Mouse (Mus musculus): Measurements from ENCODE around the gene Wdr20. TPM values are rescaled to one million over a fixed set of nuclear protein-coding genes. Genes with fewer than 3 reads are reported as not detected.

Wdr20 gene
- polyA plus RNA-seq, 2 experiments = 20.4 to 27.9 TPM

DNA sequence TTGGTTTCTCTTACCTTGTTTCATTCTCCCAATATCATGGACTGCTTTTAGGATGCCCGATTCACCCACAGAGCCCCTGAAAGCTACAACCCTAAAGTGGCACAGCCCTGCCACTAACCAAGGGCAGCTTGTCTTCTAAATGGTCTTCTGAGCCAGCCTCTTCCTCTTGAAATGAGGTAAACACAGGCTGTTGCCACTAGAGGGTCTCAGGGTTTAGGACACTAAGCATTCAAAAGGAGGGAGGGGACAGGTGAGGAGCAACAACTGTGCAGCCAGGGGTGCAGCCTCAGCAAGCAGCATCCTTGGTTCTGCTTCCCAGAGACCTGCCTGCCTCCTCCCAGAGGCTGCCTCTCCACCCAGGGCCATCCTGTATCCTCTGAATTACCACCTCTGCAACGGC lies 84.0 kb downstream of the Wdr20 start:
- no peak for TF ChIP-seq POLR2A (IDR thresholded peaks at IDR 0.05; ENCODE audit: borderline replicate concordance, extremely low read depth, insufficient read depth, insufficient read length)
- H3K4me3 ChIP-seq (replicated peaks; ENCODE audit: low read length) = no peak overlapping the region
- no peak overlapping the region for H3K27ac ChIP-seq (replicated peaks; ENCODE audit: low read depth, low read length)
- H3K4me1 ChIP-seq (ENCODE audit: control insufficient read depth, insufficient read depth, low read length) = no peaks in the 10 kb centered on the region
- H3K36me3 ChIP-seq (ENCODE audit: control insufficient read depth, insufficient read depth, low read length) = no peaks in the 10 kb centered on the region
- no peaks in the 10 kb centered on the region for H3K27me3 ChIP-seq (ENCODE audit: control insufficient read depth, insufficient read depth, low read length)
- H3K4me2 ChIP-seq (replicated peaks; ENCODE audit: low read depth, low read length, severe bottlenecking) = no peak overlapping the region
- H3K9ac ChIP-seq (ENCODE audit: low read depth, low read length, severe bottlenecking) = no peak overlapping the region
- WGBS = 78% methylated on average over 2 of the region's 2 CpGs
- DNase-seq (ENCODE audit: low spot score) = no peak
- ATAC-seq (ENCODE audit: low FRiP score, low read depth) = no peak
- no peaks in the 10 kb centered on the region for H3K9me3 ChIP-seq (ENCODE audit: control insufficient read depth, low read length)

DNA sequence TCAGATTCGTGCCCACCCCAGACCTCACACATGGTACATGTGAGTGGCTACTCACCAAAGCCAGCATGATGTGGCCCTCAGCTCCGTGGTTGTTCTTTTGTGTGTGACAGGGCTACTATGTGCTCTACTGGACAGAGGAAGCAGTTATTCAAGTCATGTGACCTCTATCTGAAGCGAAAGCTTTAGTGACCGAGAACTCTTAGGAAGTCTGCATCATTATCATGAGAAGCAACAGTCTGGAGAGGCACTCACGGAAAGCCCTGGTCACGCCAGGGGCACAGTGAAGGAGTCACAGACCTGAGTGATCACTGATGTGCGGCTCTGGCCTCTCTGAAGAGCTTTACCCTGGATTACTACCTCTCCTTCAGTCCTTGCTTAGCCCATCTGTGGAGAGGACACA lies 84.6 kb downstream of the Wdr20 start:
- Histone ChIP-seq H3K36me3 (ENCODE audit: control insufficient read depth, insufficient read depth, low read length) (no peaks in the 10 kb centered on the region), H3K9ac (ENCODE audit: low read depth, low read length, severe bottlenecking) (no peak overlapping the region), H3K4me1 (ENCODE audit: control insufficient read depth, insufficient read depth, low read length) (no peaks in the 10 kb centered on the region), H3K9me3 (ENCODE audit: control insufficient read depth, low read length) (no peaks in the 10 kb centered on the region), H3K27me3 (ENCODE audit: control insufficient read depth, insufficient read depth, low read length) (no peaks in the 10 kb centered on the region), H3K4me2 (replicated peaks; ENCODE audit: low read depth, low read length, severe bottlenecking) (no peak overlapping the region), H3K27ac (replicated peaks; ENCODE audit: low read depth, low read length) (no peak overlapping the region), H3K4me3 (replicated peaks; ENCODE audit: low read length) (no peak overlapping the region)
- DNase-seq (ENCODE audit: low spot score) = no peak
- no peak for TF ChIP-seq POLR2A (IDR thresholded peaks at IDR 0.05; ENCODE audit: borderline replicate concordance, extremely low read depth, insufficient read depth, insufficient read length)
- 87% methylated on average over 7 of the region's 7 CpGs for WGBS
- ATAC-seq (ENCODE audit: low FRiP score, low read depth) = no peak

DNA sequence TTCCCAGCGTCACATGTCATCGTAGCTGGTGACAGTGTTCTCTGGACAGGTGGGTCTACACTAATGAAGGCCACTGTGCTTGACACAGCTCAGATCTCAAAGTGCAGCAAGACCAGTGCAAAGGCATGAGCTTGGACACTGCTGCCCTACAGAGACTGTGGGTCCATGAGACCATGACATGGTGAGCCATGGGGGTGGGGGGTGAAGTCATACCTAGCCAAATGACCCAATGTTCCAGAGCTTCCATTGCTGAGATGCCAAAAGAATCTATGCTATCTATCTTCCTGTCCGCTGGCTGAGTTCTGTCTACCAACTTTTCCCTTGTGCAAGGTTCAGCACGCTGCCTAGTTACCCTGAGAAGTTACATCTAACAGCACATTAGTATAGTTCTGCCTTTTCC lies 91.2 kb downstream of the Wdr20 start:
- DNase-seq (ENCODE audit: low spot score) (no peak), ATAC-seq (ENCODE audit: low FRiP score, low read depth) (no peak)
- Histone ChIP-seq H3K9me3 (ENCODE audit: control insufficient read depth, low read length) (no peaks in the 10 kb centered on the region), H3K4me1 (ENCODE audit: control insufficient read depth, insufficient read depth, low read length) (no peaks in the 10 kb centered on the region), H3K36me3 (ENCODE audit: control insufficient read depth, insufficient read depth, low read length) (no peaks in the 10 kb centered on the region), H3K4me2 (replicated peaks; ENCODE audit: low read depth, low read length, severe bottlenecking) (no peak overlapping the region), H3K27ac (replicated peaks; ENCODE audit: low read depth, low read length) (no peak overlapping the region), H3K27me3 (ENCODE audit: control insufficient read depth, insufficient read depth, low read length) (no peaks in the 10 kb centered on the region), H3K4me3 (replicated peaks; ENCODE audit: low read length) (no peak overlapping the region), H3K9ac (ENCODE audit: low read depth, low read length, severe bottlenecking) (no peak overlapping the region)
- 94% methylated on average over 4 of the region's 4 CpGs for WGBS
- no peak for TF ChIP-seq POLR2A (IDR thresholded peaks at IDR 0.05; ENCODE audit: borderline replicate concordance, extremely low read depth, insufficient read depth, insufficient read length)

DNA sequence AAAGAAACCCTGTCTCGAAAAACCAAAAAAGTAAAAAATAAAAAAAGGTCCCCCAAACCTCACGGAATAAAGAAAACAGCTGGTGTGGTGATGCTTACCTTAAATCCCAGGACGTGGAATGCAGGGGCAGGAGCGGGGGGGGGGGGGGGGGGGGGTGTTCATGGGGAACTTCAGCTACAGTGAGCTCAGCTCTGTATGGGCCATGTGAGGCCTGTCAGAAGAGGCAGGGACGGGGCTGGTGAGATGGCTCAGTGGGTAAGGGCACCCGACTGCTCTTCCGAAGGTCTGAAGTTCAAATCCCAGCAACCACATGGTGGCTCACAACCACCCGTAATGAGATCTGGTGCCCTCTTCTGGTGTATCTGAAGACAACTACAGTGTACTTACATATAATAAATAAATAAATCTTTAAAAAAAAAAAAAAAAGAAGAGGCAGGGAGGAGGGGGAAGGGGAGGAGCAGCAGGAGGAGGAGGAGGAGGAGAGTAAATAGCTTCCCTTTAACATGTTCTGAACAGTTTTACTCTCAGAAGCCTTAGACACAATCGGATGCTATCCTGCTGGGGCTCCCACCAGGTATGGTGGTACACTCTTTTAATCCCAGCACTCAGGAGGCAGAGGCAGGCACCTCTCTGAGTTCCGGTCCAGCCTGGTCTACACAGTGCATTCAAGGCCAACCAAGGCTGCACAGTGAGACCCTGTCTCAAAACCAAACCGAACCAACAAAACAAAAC lies 92.7 kb downstream of the Wdr20 start:
- Histone ChIP-seq H3K4me2 (replicated peaks; ENCODE audit: low read depth, low read length, severe bottlenecking) (no peak overlapping the region), H3K4me3 (replicated peaks; ENCODE audit: low read length) (no peak overlapping the region), H3K9me3 (ENCODE audit: control insufficient read depth, low read length) (no peaks in the 10 kb centered on the region), H3K4me1 (ENCODE audit: control insufficient read depth, insufficient read depth, low read length) (no peaks in the 10 kb centered on the region), H3K27ac (replicated peaks; ENCODE audit: low read depth, low read length) (no peak overlapping the region), H3K36me3 (ENCODE audit: control insufficient read depth, insufficient read depth, low read length) (no peaks in the 10 kb centered on the region), H3K9ac (ENCODE audit: low read depth, low read length, severe bottlenecking) (no peak overlapping the region), H3K27me3 (ENCODE audit: control insufficient read depth, insufficient read depth, low read length) (no peaks in the 10 kb centered on the region)
- 84% methylated on average over 9 of the region's 11 CpGs for WGBS
- DNase-seq (ENCODE audit: low spot score) (no peak), ATAC-seq (ENCODE audit: low FRiP score, low read depth) (no peak)
- TF ChIP-seq POLR2A (IDR thresholded peaks at IDR 0.05; ENCODE audit: borderline replicate concordance, extremely low read depth, insufficient read depth, insufficient read length) = no peak

DNA sequence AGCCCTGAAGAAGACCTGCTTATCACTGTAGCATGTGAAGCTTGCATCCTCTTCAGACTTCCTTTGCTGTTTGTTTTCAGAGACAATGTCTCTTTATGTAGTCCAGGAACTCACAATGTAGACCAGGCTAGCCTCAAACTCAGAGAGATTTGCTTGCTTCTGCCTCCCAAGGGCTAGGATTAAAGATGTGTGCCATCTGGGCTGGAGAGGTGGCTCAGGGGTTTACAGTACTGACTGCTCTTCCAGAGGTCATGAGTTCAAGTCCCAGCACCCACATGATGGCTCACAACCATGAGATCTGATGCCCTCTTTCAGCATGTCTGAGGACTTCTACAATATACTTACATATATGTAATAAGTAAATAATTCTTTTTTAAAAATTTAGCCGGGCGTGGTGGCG lies 97.4 kb downstream of the Wdr20 start:
- H3K4me1 ChIP-seq (ENCODE audit: control insufficient read depth, insufficient read depth, low read length) = peaks cover 5% of the 10 kb centered on the region
- no peak for ATAC-seq (ENCODE audit: low FRiP score, low read depth)
- 94% methylated on average over 3 of the region's 3 CpGs for WGBS
- H3K36me3 ChIP-seq (ENCODE audit: control insufficient read depth, insufficient read depth, low read length) = no peaks in the 10 kb centered on the region
- no peak overlapping the region for H3K27ac ChIP-seq (replicated peaks; ENCODE audit: low read depth, low read length)
- no peak overlapping the region for H3K9ac ChIP-seq (ENCODE audit: low read depth, low read length, severe bottlenecking)
- no peaks in the 10 kb centered on the region for H3K27me3 ChIP-seq (ENCODE audit: control insufficient read depth, insufficient read depth, low read length)
- H3K9me3 ChIP-seq (ENCODE audit: control insufficient read depth, low read length) = no peaks in the 10 kb centered on the region
- H3K4me3 ChIP-seq (replicated peaks; ENCODE audit: low read length) = no peak overlapping the region
- no peak for DNase-seq (ENCODE audit: low spot score)
- TF ChIP-seq POLR2A (IDR thresholded peaks at IDR 0.05; ENCODE audit: borderline replicate concordance, extremely low read depth, insufficient read depth, insufficient read length) = no peak
- H3K4me2 ChIP-seq (replicated peaks; ENCODE audit: low read depth, low read length, severe bottlenecking) = no peak overlapping the region

All from limb, embryonic 14.5 days (tissue).